Mouse (Mus musculus) olfactory bulb, adult 2 months (tissue): ENCODE results near the gene Ptpn12. TPM values are rescaled to one million over a fixed set of nuclear protein-coding genes. Genes with fewer than 3 reads are reported as not detected.

Source experiments
- H3K27ac ChIP-seq: fragments of 200-500 bp; 2 replicates; pipeline ENCODE4 v1.5.1; 2012; ENCODE audit warnings: low read depth, low read length; ENCODE audit not compliant: insufficient read depth
- H3K4me1 ChIP-seq: fragments of 200-500 bp; 2 replicates; pipeline ENCODE4 v1.6.1; 2012; ENCODE audit warnings: low read length; ENCODE audit not compliant: control insufficient read depth, insufficient read depth
- H3K4me3 ChIP-seq: fragments of 200-500 bp; 2 replicates; pipeline ENCODE4 v1.5.1; 2012; ENCODE audit warnings: mild to moderate bottlenecking, low read depth, low read length, moderate library complexity; ENCODE audit not compliant: insufficient read depth
- CTCF ChIP-seq: fragments of 200-500 bp; IDR thresholded peaks from 2 replicates; pipeline ENCODE4 v1.5.1; 2012; ENCODE audit warnings: low read depth, mild to moderate bottlenecking, low read length, moderate library complexity; ENCODE audit not compliant: insufficient read depth
- POLR2A ChIP-seq: fragments of 200-500 bp; IDR thresholded peaks from 2 replicates; pipeline ENCODE4 v1.6.1; 2012; ENCODE audit warnings: mild to moderate bottlenecking, low read depth, low read length, moderate library complexity; ENCODE audit not compliant: insufficient read depth
- WGBS: fragments of 180-500 bp; shearing (Covaris S2); methylation state at CpG from one replicate; pipeline ENCODE4 v1.1.7; 2018; 5-methylcytosine and 5-hydroxymethylcytosine counted together
- polyA plus RNA-seq: library from polyadenylated mRNA; stranded (reverse); fragments of >200 nt; gene quantifications from 2 replicates; pipeline ENCODE4 v1.2.4, GENCODE M21; 2012; ENCODE audit warnings: low replicate concordance; ENCODE audit not compliant: missing spikeins, insufficient read depth, insufficient read length

Ptpn12 gene
- polyA plus RNA-seq, 1 experiment = not detected

- TF ChIP-seq CTCF (no peak), POLR2A (no peak)
- Histone ChIP-seq H3K4me1 (no peaks in the 10 kb centered on the region), H3K27ac (no peak overlapping the region), H3K4me3 (no peak overlapping the region)
- WGBS = 39% methylated on average over 9 of the region's 9 CpGs
Measured at GRCm38 (mm10) chr5:20963295-20963694, 92.4 kb downstream of the Ptpn12 start.

GRCm38 (mm10) chr5:20960927-20961326 lies 94.8 kb downstream of the Ptpn12 start:
- H3K27ac ChIP-seq = no peak overlapping the region
- 96% methylated on average over 2 of the region's 2 CpGs for WGBS
- no peak for TF ChIP-seq POLR2A
- TF ChIP-seq CTCF = no peak
- no peaks in the 10 kb centered on the region for H3K4me1 ChIP-seq
- H3K4me3 ChIP-seq = no peak overlapping the region

- H3K27ac ChIP-seq = no peak within 1 kb of the TSS
- H3K4me3 ChIP-seq = no peak within 1 kb of the TSS
- WGBS = 100% methylated on average over 3 of the region's 3 CpGs
- no peaks in the 10 kb centered on the region for H3K4me1 ChIP-seq
- no peak for TF ChIP-seq CTCF
- TF ChIP-seq POLR2A = no peak
Measured at GRCm38 (mm10) chr5:20956298-20956697, 99.4 kb downstream of the Ptpn12 start, which contains the start of gene Rsbn1l. Gene Rsbn1l (minus strand): TSS chr5:20956398.

GRCm38 (mm10) chr5:20955114-20955835 lies 100.4 kb downstream of the Ptpn12 start:
- H3K27ac ChIP-seq = no peak overlapping the region
- 80% methylated on average over 13 of the region's 13 CpGs for WGBS
- H3K4me3 ChIP-seq = no peak overlapping the region
- no peaks in the 10 kb centered on the region for H3K4me1 ChIP-seq
- no peak for TF ChIP-seq POLR2A
- no peak for TF ChIP-seq CTCF

- Histone ChIP-seq H3K4me1 (no peaks in the 10 kb centered on the region), H3K27ac (no peak overlapping the region), H3K4me3 (peak overlapping the region; percentile 85; the same call in 1 of the 2 replicates)
- WGBS = 25% methylated on average over 9 of the region's 9 CpGs
- no peak for TF ChIP-seq POLR2A
- TF ChIP-seq CTCF = no peak
Measured at GRCm38 (mm10) chr5:20952337-20952925, 103.3 kb downstream of the Ptpn12 start.

GRCm38 (mm10) chr5:20951666-20952281 lies 103.9 kb downstream of the Ptpn12 start:
- Histone ChIP-seq H3K4me3 (peak overlapping the region; percentile 85), H3K4me1 (0 out of 2 replicates have a peak, but pooled peaks cover 2% of the 10 kb centered on the region), H3K27ac (peak overlapping the region; percentile 97)
- peak; percentile 95 for TF ChIP-seq POLR2A
- no peak for TF ChIP-seq CTCF
- WGBS = under 1% methylated on average over 51 of the region's 51 CpGs

GRCm38 (mm10) chr5:20950855-20951650 lies 104.7 kb downstream of the Ptpn12 start:
- Histone ChIP-seq H3K27ac (peak overlapping the region; percentile 97), H3K4me3 (peak overlapping the region; percentile 85), H3K4me1 (0 out of 2 replicates have a peak, but pooled peaks cover 2% of the 10 kb centered on the region)
- 1% methylated on average over 88 of the region's 88 CpGs for WGBS
- TF ChIP-seq POLR2A (0 out of 2 replicates have a peak, but pooled peaks have one; percentile 35), CTCF (no peak)

GRCm38 (mm10) chr5:20950516-20950854 lies 105.2 kb downstream of the Ptpn12 start:
- Histone ChIP-seq H3K27ac (peak overlapping the region; percentile 97), H3K4me3 (peak overlapping the region; percentile 85), H3K4me1 (0 out of 2 replicates have a peak, but pooled peaks cover 2% of the 10 kb centered on the region)
- TF ChIP-seq CTCF = no peak
- 2% methylated on average over 9 of the region's 9 CpGs for WGBS
